Mouse (Mus musculus) lung, embryonic 14.5 days (tissue): ENCODE measurements around the gene Cpt2. TPM values are rescaled to one million over a fixed set of nuclear protein-coding genes. Genes with fewer than 3 reads are reported as not detected.

Source experiments
- ATAC-seq: fragments of 200-750 bp; cut with Nextera tagmentation; 2 replicates; pipeline ENCODE4 v1.8.0; 2017; ENCODE audit warnings: mild to moderate bottlenecking, moderate TSS enrichment, moderate library complexity; ENCODE audit not compliant: insufficient read depth
- DNase-seq: peaks from one replicate; pipeline ENCODE4 v3.0.0-alpha.2; 2015
- H3K27ac ChIP-seq: fragments of 300-500 bp; sonication (generic); 2 replicates; pipeline ENCODE4 v1.5.1; 2014; ENCODE audit warnings: low read depth, mild to moderate bottlenecking, moderate library complexity
- H3K27me3 ChIP-seq: fragments of 300-500 bp; sonication (generic); 2 replicates; pipeline ENCODE4 v1.6.1; 2014; ENCODE audit warnings: low read length, control low read depth; ENCODE audit not compliant: insufficient read depth
- H3K36me3 ChIP-seq: fragments of 300-500 bp; sonication (generic); 2 replicates; pipeline ENCODE4 v1.6.1; 2014; ENCODE audit warnings: control low read depth; ENCODE audit not compliant: insufficient read depth
- H3K4me1 ChIP-seq: fragments of 300-500 bp; sonication (generic); 2 replicates; pipeline ENCODE4 v1.6.1; 2014; ENCODE audit warnings: antibody characterized with exemption, control low read depth; ENCODE audit not compliant: insufficient read depth
- H3K4me2 ChIP-seq: fragments of 300-500 bp; sonication (generic); 2 replicates; pipeline ENCODE4 v1.6.1; 2014; ENCODE audit warnings: mild to moderate bottlenecking
- H3K4me3 ChIP-seq: fragments of 300-500 bp; sonication (generic); 2 replicates; pipeline ENCODE4 v1.5.1; 2014; ENCODE audit warnings: low read depth, low read length
- H3K9ac ChIP-seq: fragments of 300-500 bp; sonication (generic); 2 replicates; pipeline ENCODE4 v1.6.1; 2014
- H3K9me3 ChIP-seq: fragments of 300-500 bp; sonication (generic); 2 replicates; pipeline ENCODE4 v1.6.1; 2016; ENCODE audit warnings: low read depth, low read length, control low read depth
- CTCF ChIP-seq: IDR thresholded peaks from 2 replicates; pipeline ENCODE4 v1.5.1; 2016; ENCODE audit warnings: antibody characterized with exemption, low read depth
- WGBS: fragments of 180-500 bp; shearing (Covaris S2); extraction: QIAGEN DNeasy Blood & Tissue Kit; methylation state at CpG from one replicate; pipeline ENCODE4 v1.1.7; 2014; 5-methylcytosine and 5-hydroxymethylcytosine counted together
- polyA plus RNA-seq: library from polyadenylated mRNA; unstranded; fragments of >200 nt; fragmentation: Nextera tagmentation; extraction: Ambion mirVana; gene quantifications from 2 replicates; pipeline ENCODE4 v1.2.1, GENCODE M21; 2014

The Cpt2 gene
- polyA plus RNA-seq, 1 experiment from 2014 or later, result 40.2 TPM

GRCm38 (mm10) chr4:107962044-107962732, 38.8 kb upstream of the Cpt2 start:
- DNase-seq (peak; percentile 85), ATAC-seq (peak; percentile 96)
- Histone ChIP-seq H3K27me3 (no peaks in the 10 kb centered on the region), H3K4me2 (no peak overlapping the region), H3K4me3 (no peak overlapping the region), H3K36me3 (no peaks in the 10 kb centered on the region), H3K27ac (no peak overlapping the region; the same call in 1 of the 2 replicates), H3K9ac (no peak overlapping the region), H3K9me3 (no peaks in the 10 kb centered on the region), H3K4me1 (peaks cover 10% of the 10 kb centered on the region; the same call in 1 of the 2 replicates)
- TF ChIP-seq CTCF, result no peak
- WGBS, result 28% methylated on average over 11 of the region's 11 CpGs

GRCm38 (mm10) chr4:107958487-107958886, 35.1 kb upstream of the Cpt2 start:
- H3K36me3 ChIP-seq, result no peaks in the 10 kb centered on the region
- ATAC-seq (no peak), DNase-seq (no peak)
- no peak for TF ChIP-seq CTCF
- H3K4me3 ChIP-seq, result no peak overlapping the region
- H3K9ac ChIP-seq, result no peak overlapping the region
- H3K4me1 ChIP-seq, result peaks cover 10% of the 10 kb centered on the region; the same call in 1 of the 2 replicates
- WGBS, result 84% methylated on average over 7 of the region's 7 CpGs
- H3K9me3 ChIP-seq, result no peaks in the 10 kb centered on the region
- H3K27ac ChIP-seq, result no peak overlapping the region
- no peaks in the 10 kb centered on the region for H3K27me3 ChIP-seq
- H3K4me2 ChIP-seq, result no peak overlapping the region

- TF ChIP-seq CTCF, result no peak
Measured at GRCm38 (mm10) chr4:107955691-107956090, 32.3 kb upstream of the Cpt2 start.

GRCm38 (mm10) chr4:107952845-107953244, 29.4 kb upstream of the Cpt2 start:
- H3K4me2 ChIP-seq, result no peak overlapping the region
- H3K27me3 ChIP-seq, result no peaks in the 10 kb centered on the region
- H3K4me1 ChIP-seq, result no peaks in the 10 kb centered on the region
- no peak for ATAC-seq
- no peaks in the 10 kb centered on the region for H3K9me3 ChIP-seq
- no peaks in the 10 kb centered on the region for H3K36me3 ChIP-seq
- peak; percentile 42; the same call in 1 of the 2 replicates for TF ChIP-seq CTCF
- no peak overlapping the region for H3K27ac ChIP-seq
- H3K9ac ChIP-seq, result no peak overlapping the region
- no peak overlapping the region for H3K4me3 ChIP-seq
- DNase-seq, result peak; percentile 46

More at GRCm38 (mm10) chr4:107955691-107956090, 32.3 kb upstream of the Cpt2 start:
- Histone ChIP-seq H3K4me2 (no peak overlapping the region), H3K27ac (no peak overlapping the region), H3K4me1 (no peaks in the 10 kb centered on the region), H3K36me3 (no peaks in the 10 kb centered on the region), H3K27me3 (no peaks in the 10 kb centered on the region), H3K4me3 (no peak overlapping the region), H3K9me3 (no peaks in the 10 kb centered on the region), H3K9ac (no peak overlapping the region)
- 70% methylated on average over 5 of the region's 5 CpGs for WGBS
- ATAC-seq (no peak), DNase-seq (no peak)

- TF ChIP-seq CTCF, result no peak
- ATAC-seq (no peak), DNase-seq (peak; percentile 65)
- WGBS, result 55% methylated on average over 4 of the region's 4 CpGs
- Histone ChIP-seq H3K4me1 (no peaks in the 10 kb centered on the region), H3K27me3 (no peaks in the 10 kb centered on the region), H3K4me3 (no peak overlapping the region), H3K36me3 (no peaks in the 10 kb centered on the region), H3K4me2 (no peak overlapping the region), H3K9me3 (no peaks in the 10 kb centered on the region), H3K27ac (no peak overlapping the region), H3K9ac (no peak overlapping the region)
Measured at GRCm38 (mm10) chr4:107949918-107950317, 26.5 kb upstream of the Cpt2 start.

GRCm38 (mm10) chr4:107944141-107944540, 20.7 kb upstream of the Cpt2 start:
- Histone ChIP-seq H3K27ac (no peak overlapping the region), H3K4me3 (no peak overlapping the region), H3K9ac (no peak overlapping the region), H3K4me1 (no peaks in the 10 kb centered on the region), H3K4me2 (no peak overlapping the region), H3K9me3 (no peaks in the 10 kb centered on the region), H3K36me3 (no peaks in the 10 kb centered on the region), H3K27me3 (no peaks in the 10 kb centered on the region)
- ATAC-seq (no peak), DNase-seq (no peak)
- TF ChIP-seq CTCF, result no peak
- 80% methylated on average over 2 of the region's 2 CpGs for WGBS

GRCm38 (mm10) chr4:107942741-107943140, 19.3 kb upstream of the Cpt2 start:
- 88% methylated on average over 7 of the region's 7 CpGs for WGBS
- Histone ChIP-seq H3K9ac (no peak overlapping the region), H3K4me1 (peaks cover 9% of the 10 kb centered on the region; the same call in 1 of the 2 replicates), H3K4me2 (no peak overlapping the region), H3K9me3 (no peaks in the 10 kb centered on the region), H3K4me3 (no peak overlapping the region), H3K36me3 (no peaks in the 10 kb centered on the region), H3K27ac (no peak overlapping the region), H3K27me3 (no peaks in the 10 kb centered on the region)
- DNase-seq (no peak), ATAC-seq (no peak)
- no peak for TF ChIP-seq CTCF
